Mouse (Mus musculus) heart, embryonic 14.5 days (tissue): ENCODE results near the gene Tpk1. TPM values are rescaled to one million over a fixed set of nuclear protein-coding genes. Genes with fewer than 3 reads are reported as not detected.

Experiments
- ATAC-seq: fragments of 200-750 bp; cut with Nextera tagmentation; 2 replicates; pipeline ENCODE4 v1.8.0; 2017; ENCODE audit warnings: low read depth, moderate TSS enrichment; ENCODE audit not compliant: insufficient number of reproducible peaks, insufficient read depth, low FRiP score
- H3K27ac ChIP-seq, 2 experiments: fragments of 200-500 bp in 1 of 2; fragments of 300-500 bp in 1 of 2; sonication (generic) in 1 of 2; replicated peaks in 1 of 2; 2 replicates each; pipeline ENCODE4 v1.5.1; 2012 to 2014; ENCODE audit warnings: low read depth in 2 of 2, low read length in 2 of 2, control low read depth in 1 of 2, mild to moderate bottlenecking in 1 of 2, mixed read lengths in 1 of 2; ENCODE audit not compliant: control insufficient read depth in 1 of 2, insufficient read depth in 1 of 2
- H3K27me3 ChIP-seq: fragments of 300-500 bp; sonication (generic); 2 replicates; pipeline ENCODE4 v1.6.1; 2014; ENCODE audit warnings: mild to moderate bottlenecking, low read length, control low read depth; ENCODE audit not compliant: control insufficient read depth, insufficient read depth
- H3K36me3 ChIP-seq: fragments of 300-500 bp; sonication (generic); 2 replicates; pipeline ENCODE4 v1.6.1; 2014; ENCODE audit warnings: mild to moderate bottlenecking, control low read depth, low read length, mixed read lengths; ENCODE audit not compliant: control insufficient read depth, insufficient read depth
- H3K4me1 ChIP-seq, 2 experiments: fragments of 200-500 bp in 1 of 2; fragments of 300-500 bp in 1 of 2; sonication (generic) in 1 of 2; 2 replicates each; pipeline ENCODE4 v1.6.1; 2012 to 2014; ENCODE audit warnings: low read length in 2 of 2, control low read depth in 1 of 2, mixed read lengths in 1 of 2; ENCODE audit not compliant: control insufficient read depth in 2 of 2, insufficient read depth in 2 of 2
- H3K4me2 ChIP-seq: fragments of 300-500 bp; sonication (generic); 2 replicates; pipeline ENCODE4 v1.6.1; 2014; ENCODE audit warnings: mild to moderate bottlenecking, low read length
- H3K4me3 ChIP-seq, 2 experiments: fragments of 200-500 bp in 1 of 2; fragments of 300-500 bp in 1 of 2; sonication (generic) in 1 of 2; 2 replicates each; pipeline ENCODE4 v1.5.1; 2012 to 2014; ENCODE audit warnings: low read length in 2 of 2, mild to moderate bottlenecking in 2 of 2, control low read depth in 1 of 2, low read depth in 1 of 2, moderate library complexity in 1 of 2; ENCODE audit not compliant: control insufficient read depth in 1 of 2, insufficient read depth in 1 of 2
- H3K9ac ChIP-seq: fragments of 300-500 bp; sonication (generic); 2 replicates; pipeline ENCODE4 v1.6.1; 2014; ENCODE audit warnings: mild to moderate bottlenecking, low read length
- H3K9me3 ChIP-seq: fragments of 300-500 bp; sonication (generic); 2 replicates; pipeline ENCODE4 v1.6.1; 2016; ENCODE audit warnings: low read length, control low read depth; ENCODE audit not compliant: control insufficient read depth
- WGBS: fragments of 180-500 bp; shearing (Covaris S2); extraction: QIAGEN DNeasy Blood & Tissue Kit; methylation state at CpG from one replicate; pipeline ENCODE4 v1.1.7; 2014; 5-methylcytosine and 5-hydroxymethylcytosine counted together
- polyA plus RNA-seq: library from polyadenylated mRNA; unstranded; fragments of >200 nt; fragmentation: Nextera tagmentation; extraction: Ambion mirVana; gene quantifications from 2 replicates; pipeline ENCODE4 v1.2.1, GENCODE M21; 2014

Tpk1 gene
- 7.6 and 8.6 TPM in 2 replicates for polyA plus RNA-seq

- H3K4me3 ChIP-seq, result peak within 1 kb of the TSS; percentile 62 to 73
- WGBS, result under 1% methylated on average over 60 of the region's 63 CpGs
- H3K9ac ChIP-seq, result peak within 1 kb of the TSS; percentile 87
- peak within 1 kb of the TSS; percentile 68 for H3K4me2 ChIP-seq
- no peaks in the 10 kb centered on the region for H3K36me3 ChIP-seq
- peak within 1 kb of the TSS; percentile 92 to 93 for H3K27ac ChIP-seq
- ATAC-seq, result peak; percentile 95
- H3K27me3 ChIP-seq, result no peaks in the 10 kb centered on the region
- H3K9me3 ChIP-seq, result 0 out of 2 replicates have a peak, but pooled peaks cover 4% of the 10 kb centered on the region
- no peaks in the 10 kb centered on the region for H3K4me1 ChIP-seq
Measured at GRCm38 (mm10) chr6:43665677-43666546, at the start of gene Tpk1. TSS of gene Tpk1 (minus strand) at chr6:43666278.

GRCm38 (mm10) chr6:43702810-43703614 is 36.9 kb upstream of the Tpk1 start:
- Histone ChIP-seq H3K9me3 (no peaks in the 10 kb centered on the region), H3K4me1 (peaks cover 0 to 5% of the 10 kb centered on the region in 2 experiments; a peak in 1 of 4 replicates), H3K27me3 (no peaks in the 10 kb centered on the region), H3K9ac (no peak overlapping the region), H3K4me3 (no peak overlapping the region), H3K27ac (no peak overlapping the region), H3K36me3 (no peaks in the 10 kb centered on the region), H3K4me2 (no peak overlapping the region)
- 37% methylated on average over 6 of the region's 6 CpGs for WGBS
- no peak for ATAC-seq

DNA sequence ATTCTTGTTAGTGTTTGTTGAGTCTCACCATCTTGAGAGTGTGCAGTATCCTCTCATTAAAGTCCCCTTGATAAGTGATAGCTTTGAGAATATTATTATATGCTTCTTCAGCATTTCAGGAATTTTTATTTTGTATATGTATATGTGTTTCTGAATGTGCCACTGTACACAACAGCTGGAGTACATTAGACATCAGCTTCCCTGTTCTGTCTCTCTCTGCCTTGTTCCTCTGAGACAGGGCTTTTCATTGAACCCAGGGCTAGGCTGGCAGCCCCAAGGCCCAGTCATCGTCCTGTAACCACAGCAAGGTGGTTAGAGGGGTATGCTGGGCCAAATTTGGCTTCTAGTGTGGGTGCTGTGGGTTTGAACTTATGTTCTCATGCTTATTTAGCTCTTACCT is 25.8 kb upstream of the Tpk1 start:
- Histone ChIP-seq H3K4me2 (no peak overlapping the region), H3K36me3 (no peaks in the 10 kb centered on the region), H3K27ac (no peak overlapping the region), H3K4me1 (no peaks in the 10 kb centered on the region), H3K9ac (no peak overlapping the region), H3K27me3 (no peaks in the 10 kb centered on the region), H3K4me3 (no peak overlapping the region), H3K9me3 (no peaks in the 10 kb centered on the region)
- 75% methylated on average over 1 of the region's 1 CpGs for WGBS
- ATAC-seq, result no peak

DNA sequence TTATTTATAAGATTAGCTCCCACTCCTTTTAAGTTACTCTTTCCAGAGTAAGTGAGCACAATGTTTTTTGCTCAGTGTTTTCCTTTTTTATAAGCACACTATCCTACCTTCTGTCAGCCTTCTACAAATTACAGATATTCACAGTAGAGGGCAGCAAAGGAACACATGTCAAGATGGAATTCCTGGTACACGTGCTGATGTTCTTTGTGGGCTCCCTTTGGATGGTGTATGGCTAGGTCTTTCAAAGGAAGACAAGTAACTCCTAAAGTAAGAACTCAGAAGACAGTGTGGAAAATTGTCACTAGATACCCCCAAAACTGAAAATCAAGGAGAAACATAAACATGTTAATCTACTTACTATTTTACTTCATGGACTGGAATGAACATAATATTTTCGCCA is 19.9 kb upstream of the Tpk1 start:
- Histone ChIP-seq H3K27ac (no peak overlapping the region), H3K4me2 (no peak overlapping the region), H3K4me3 (no peak overlapping the region), H3K9ac (no peak overlapping the region), H3K9me3 (no peaks in the 10 kb centered on the region), H3K4me1 (no peaks in the 10 kb centered on the region), H3K36me3 (no peaks in the 10 kb centered on the region), H3K27me3 (no peaks in the 10 kb centered on the region)
- ATAC-seq, result no peak
- WGBS, result 48% methylated on average over 2 of the region's 2 CpGs

DNA sequence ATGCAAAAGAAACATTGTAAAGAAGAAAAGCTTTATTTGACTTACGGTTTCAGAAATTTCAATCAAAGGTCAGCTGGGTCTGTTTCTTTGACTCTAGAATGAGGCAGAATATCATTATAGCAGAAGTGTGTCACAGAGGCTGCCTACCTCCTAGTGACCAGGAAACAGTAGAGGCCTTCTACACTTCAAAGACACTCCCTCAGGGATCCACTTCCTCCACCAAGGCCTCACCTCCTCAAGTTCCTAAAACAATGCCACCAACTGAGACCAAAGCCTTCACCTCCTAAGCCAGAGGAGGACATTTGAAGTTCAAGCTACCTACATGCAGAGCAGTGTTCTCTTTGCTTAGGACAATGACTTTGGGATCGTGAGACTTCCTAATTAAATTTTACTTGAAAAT is 16.5 kb upstream of the Tpk1 start:
- Histone ChIP-seq H3K4me2 (no peak overlapping the region), H3K9ac (no peak overlapping the region), H3K4me1 (no peaks in the 10 kb centered on the region), H3K36me3 (no peaks in the 10 kb centered on the region), H3K9me3 (no peaks in the 10 kb centered on the region), H3K27ac (no peak overlapping the region), H3K4me3 (no peak overlapping the region), H3K27me3 (no peaks in the 10 kb centered on the region)
- ATAC-seq, result no peak
- 47% methylated on average over 2 of the region's 2 CpGs for WGBS

DNA sequence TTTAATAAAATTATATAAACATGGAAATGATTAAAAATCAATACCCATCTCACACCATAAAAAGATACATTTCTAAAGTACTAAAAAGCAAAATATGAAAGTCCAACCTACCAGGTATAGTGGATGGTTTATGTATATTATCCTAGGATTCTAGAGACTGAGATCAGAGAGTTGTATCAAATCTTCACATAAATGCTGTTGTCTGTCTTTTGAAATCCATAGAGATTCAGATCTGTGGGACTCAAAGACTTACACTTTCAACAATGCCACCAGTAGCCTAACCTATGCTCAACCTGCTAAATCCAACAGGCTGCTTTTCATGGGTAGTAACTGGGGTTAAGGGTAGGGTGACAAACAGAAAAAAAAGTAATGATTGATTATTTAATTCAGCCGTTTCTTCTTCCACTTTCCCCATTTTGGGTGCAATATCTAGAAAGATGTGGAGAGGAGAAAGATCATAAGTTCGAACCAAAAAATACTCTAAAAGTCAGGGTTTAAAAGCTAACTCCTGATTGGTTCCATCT is 12.7 kb upstream of the Tpk1 start:
- WGBS, result 76% methylated on average over 2 of the region's 2 CpGs
- no peaks in the 10 kb centered on the region for H3K27me3 ChIP-seq
- no peak for ATAC-seq

GRCm38 (mm10) chr6:43677566-43677965 is 11.5 kb upstream of the Tpk1 start:
- ATAC-seq, result no peak
- Histone ChIP-seq H3K4me3 (no peak overlapping the region), H3K4me1 (no peaks in the 10 kb centered on the region), H3K9ac (no peak overlapping the region), H3K36me3 (no peaks in the 10 kb centered on the region), H3K4me2 (no peak overlapping the region), H3K9me3 (no peaks in the 10 kb centered on the region), H3K27me3 (no peaks in the 10 kb centered on the region), H3K27ac (no peak overlapping the region)
- WGBS, result 77% methylated on average over 3 of the region's 3 CpGs

More for the DNA sequence above, 12.7 kb upstream of the Tpk1 start:
- H3K27ac ChIP-seq, result no peak overlapping the region
- no peak overlapping the region for H3K4me2 ChIP-seq
- H3K4me1 ChIP-seq, result no peaks in the 10 kb centered on the region
- no peak overlapping the region for H3K9ac ChIP-seq
- no peaks in the 10 kb centered on the region for H3K36me3 ChIP-seq
- H3K9me3 ChIP-seq, result no peaks in the 10 kb centered on the region
- no peak overlapping the region for H3K4me3 ChIP-seq
